Mouse (Mus musculus) hindbrain, embryonic 10.5 days (tissue): Measurements from ENCODE around the gene Wscd2. TPM values are rescaled to one million over a fixed set of nuclear protein-coding genes. Genes with fewer than 3 reads are reported as not detected.

Source experiments
- DNase-seq: peaks from one replicate; pipeline ENCODE4 v3.0.0-alpha.2; 2017; ENCODE audit warnings: low spot score
- H3K27ac ChIP-seq: fragments of 300-500 bp; sonication (generic); 2 replicates; pipeline ENCODE4 v1.5.1; 2016; ENCODE audit warnings: mild to moderate bottlenecking, moderate library complexity
- H3K27me3 ChIP-seq: fragments of 300-500 bp; sonication (generic); 2 replicates; pipeline ENCODE4 v1.6.1; 2016; ENCODE audit warnings: mild to moderate bottlenecking; ENCODE audit not compliant: poor library complexity, insufficient read depth, severe bottlenecking
- H3K36me3 ChIP-seq: fragments of 300-500 bp; sonication (generic); 2 replicates; pipeline ENCODE4 v1.6.1; 2016; ENCODE audit warnings: mild to moderate bottlenecking, moderate library complexity
- H3K4me1 ChIP-seq: fragments of 300-500 bp; sonication (generic); replicated peaks from 2 replicates; pipeline ENCODE4 v1.6.1; 2016; ENCODE audit warnings: mild to moderate bottlenecking
- H3K4me3 ChIP-seq: fragments of 300-500 bp; sonication (generic); 2 replicates; pipeline ENCODE4 v1.5.1; 2016; ENCODE audit warnings: mild to moderate bottlenecking, moderate library complexity
- H3K9me3 ChIP-seq: fragments of 300-500 bp; sonication (generic); 2 replicates; pipeline ENCODE4 v1.6.1; 2016; ENCODE audit warnings: mild to moderate bottlenecking, moderate library complexity
- WGBS: fragments of 180-500 bp; shearing (Covaris S2); methylation state at CpG from one replicate; pipeline ENCODE4 v1.1.7; 2016; 5-methylcytosine and 5-hydroxymethylcytosine counted together
- polyA plus RNA-seq: library from polyadenylated mRNA; unstranded; fragments of >200 nt; fragmentation: Nextera tagmentation; extraction: Ambion mirVana; gene quantifications from 2 replicates; pipeline ENCODE4 v1.2.1, GENCODE M21; 2016

Wscd2 gene
- polyA plus RNA-seq, 1 experiment from 2014 or later: 14.5 TPM

GRCm38 (mm10) chr5:113596780-113597353, 106.7 kb downstream of the Wscd2 start:
- no peaks in the 10 kb centered on the region for H3K36me3 ChIP-seq
- H3K9me3 ChIP-seq: 0 out of 2 replicates have a peak, but pooled peaks cover 3% of the 10 kb centered on the region
- no peak overlapping the region for H3K27ac ChIP-seq
- no peak for DNase-seq
- peaks cover 36% of the 10 kb centered on the region for H3K4me1 ChIP-seq
- 78% methylated on average over 9 of the region's 9 CpGs for WGBS
- no peak overlapping the region for H3K4me3 ChIP-seq
- H3K27me3 ChIP-seq: no peaks in the 10 kb centered on the region

GRCm38 (mm10) chr5:113600181-113600580, 110.0 kb downstream of the Wscd2 start:
- Histone ChIP-seq H3K27me3 (no peaks in the 10 kb centered on the region), H3K4me1 (peaks cover 17% of the 10 kb centered on the region; the same call in 1 of the 2 replicates), H3K27ac (no peak overlapping the region), H3K9me3 (0 out of 2 replicates have a peak, but pooled peaks cover 3% of the 10 kb centered on the region), H3K4me3 (no peak overlapping the region), H3K36me3 (no peaks in the 10 kb centered on the region)
- 90% methylated on average over 3 of the region's 3 CpGs for WGBS
- DNase-seq: no peak

GRCm38 (mm10) chr5:113600803-113601202, 110.7 kb downstream of the Wscd2 start:
- Histone ChIP-seq H3K27ac (no peak overlapping the region), H3K27me3 (no peaks in the 10 kb centered on the region), H3K36me3 (no peaks in the 10 kb centered on the region), H3K9me3 (0 out of 2 replicates have a peak, but pooled peaks cover 3% of the 10 kb centered on the region), H3K4me1 (peaks cover 17% of the 10 kb centered on the region; the same call in 1 of the 2 replicates), H3K4me3 (no peak overlapping the region)
- whole genome bisulfite sequencing: 83% methylated on average over 4 of the region's 4 CpGs
- DNase-seq: no peak

GRCm38 (mm10) chr5:113603471-113603870, 113.3 kb downstream of the Wscd2 start:
- DNase-seq: no peak
- H3K9me3 ChIP-seq: 0 out of 2 replicates have a peak, but pooled peaks cover 3% of the 10 kb centered on the region
- WGBS: 81% methylated on average over 9 of the region's 9 CpGs
- no peak overlapping the region for H3K27ac ChIP-seq
- no peak overlapping the region for H3K4me3 ChIP-seq
- H3K36me3 ChIP-seq: no peaks in the 10 kb centered on the region
- peaks cover 27% of the 10 kb centered on the region for H3K4me1 ChIP-seq
- H3K27me3 ChIP-seq: no peaks in the 10 kb centered on the region

GRCm38 (mm10) chr5:113604758-113605157, 114.6 kb downstream of the Wscd2 start:
- Histone ChIP-seq H3K27ac (no peak overlapping the region), H3K27me3 (no peaks in the 10 kb centered on the region), H3K4me1 (peaks cover 35% of the 10 kb centered on the region), H3K9me3 (no peaks in the 10 kb centered on the region), H3K36me3 (no peaks in the 10 kb centered on the region), H3K4me3 (no peak overlapping the region)
- no peak for DNase-seq
- 89% methylated on average over 4 of the region's 4 CpGs for WGBS

GRCm38 (mm10) chr5:113606121-113606520, 116.0 kb downstream of the Wscd2 start:
- H3K36me3 ChIP-seq: no peaks in the 10 kb centered on the region
- WGBS: 84% methylated on average over 3 of the region's 3 CpGs
- no peak for DNase-seq
- H3K4me1 ChIP-seq: peaks cover 43% of the 10 kb centered on the region
- H3K27me3 ChIP-seq: no peaks in the 10 kb centered on the region
- no peak overlapping the region for H3K27ac ChIP-seq
- H3K9me3 ChIP-seq: no peaks in the 10 kb centered on the region
- H3K4me3 ChIP-seq: no peak overlapping the region

GRCm38 (mm10) chr5:113606961-113607785, 117.0 kb downstream of the Wscd2 start:
- Histone ChIP-seq H3K27ac (peak overlapping the region; percentile 20; the same call in 1 of the 2 replicates), H3K27me3 (no peaks in the 10 kb centered on the region), H3K4me3 (no peak overlapping the region), H3K9me3 (no peaks in the 10 kb centered on the region), H3K36me3 (no peaks in the 10 kb centered on the region), H3K4me1 (peaks cover 53% of the 10 kb centered on the region)
- DNase-seq: no peak
- 84% methylated on average over 8 of the region's 8 CpGs for WGBS

GRCm38 (mm10) chr5:113607941-113608431, 117.9 kb downstream of the Wscd2 start:
- no peak for DNase-seq
- Histone ChIP-seq H3K36me3 (no peaks in the 10 kb centered on the region), H3K4me1 (peaks cover 53% of the 10 kb centered on the region), H3K9me3 (no peaks in the 10 kb centered on the region), H3K27me3 (no peaks in the 10 kb centered on the region), H3K27ac (peak overlapping the region; percentile 59), H3K4me3 (no peak overlapping the region)
- WGBS: 29% methylated on average over 13 of the region's 13 CpGs

- H3K27ac ChIP-seq: peak overlapping the region; percentile 59; the same call in 1 of the 2 replicates
- H3K4me1 ChIP-seq: peaks cover 51% of the 10 kb centered on the region
- WGBS: 83% methylated on average over 8 of the region's 8 CpGs
- H3K4me3 ChIP-seq: no peak overlapping the region
- DNase-seq: no peak
- H3K9me3 ChIP-seq: no peaks in the 10 kb centered on the region
- no peaks in the 10 kb centered on the region for H3K36me3 ChIP-seq
- no peaks in the 10 kb centered on the region for H3K27me3 ChIP-seq
These were observed 118.4 kb downstream of the Wscd2 start for GRCm38 (mm10) chr5:113608511-113608910.

GRCm38 (mm10) chr5:113609891-113610290, 119.8 kb downstream of the Wscd2 start:
- Histone ChIP-seq H3K4me3 (no peak overlapping the region), H3K27ac (0 out of 2 replicates have a peak overlapping the region, but pooled peaks have one; percentile 50), H3K4me1 (peaks cover 45% of the 10 kb centered on the region), H3K9me3 (no peaks in the 10 kb centered on the region), H3K36me3 (no peaks in the 10 kb centered on the region), H3K27me3 (no peaks in the 10 kb centered on the region)
- no peak for DNase-seq
- WGBS: 69% methylated on average over 5 of the region's 5 CpGs

- 63% methylated on average over 6 of the region's 6 CpGs for WGBS
- H3K27ac ChIP-seq: peak overlapping the region; percentile 6; the same call in 1 of the 2 replicates
- H3K9me3 ChIP-seq: no peaks in the 10 kb centered on the region
These were observed 120.4 kb downstream of the Wscd2 start for GRCm38 (mm10) chr5:113610490-113610889.

GRCm38 (mm10) chr5:113611131-113611530, 121.0 kb downstream of the Wscd2 start:
- Histone ChIP-seq H3K27ac (peak overlapping the region; percentile 6), H3K9me3 (no peaks in the 10 kb centered on the region), H3K27me3 (no peaks in the 10 kb centered on the region), H3K36me3 (no peaks in the 10 kb centered on the region), H3K4me3 (no peak overlapping the region), H3K4me1 (peaks cover 45% of the 10 kb centered on the region)
- WGBS: 85% methylated on average over 6 of the region's 6 CpGs
- DNase-seq: no peak

More at GRCm38 (mm10) chr5:113610490-113610889, 120.4 kb downstream of the Wscd2 start:
- no peaks in the 10 kb centered on the region for H3K36me3 ChIP-seq
- no peak for DNase-seq
- no peak overlapping the region for H3K4me3 ChIP-seq
- H3K4me1 ChIP-seq: peaks cover 45% of the 10 kb centered on the region
- H3K27me3 ChIP-seq: no peaks in the 10 kb centered on the region

GRCm38 (mm10) chr5:113611771-113612233, 121.7 kb downstream of the Wscd2 start:
- Histone ChIP-seq H3K9me3 (no peaks in the 10 kb centered on the region), H3K36me3 (no peaks in the 10 kb centered on the region), H3K4me1 (peaks cover 45% of the 10 kb centered on the region), H3K27me3 (no peaks in the 10 kb centered on the region), H3K27ac (0 out of 2 replicates have a peak overlapping the region, but pooled peaks have one; percentile 23), H3K4me3 (no peak overlapping the region)
- no peak for DNase-seq
- 84% methylated on average over 12 of the region's 12 CpGs for WGBS
